ENCODE assay signal across 26 mouse cellular contexts in the genomic region with DNA sequence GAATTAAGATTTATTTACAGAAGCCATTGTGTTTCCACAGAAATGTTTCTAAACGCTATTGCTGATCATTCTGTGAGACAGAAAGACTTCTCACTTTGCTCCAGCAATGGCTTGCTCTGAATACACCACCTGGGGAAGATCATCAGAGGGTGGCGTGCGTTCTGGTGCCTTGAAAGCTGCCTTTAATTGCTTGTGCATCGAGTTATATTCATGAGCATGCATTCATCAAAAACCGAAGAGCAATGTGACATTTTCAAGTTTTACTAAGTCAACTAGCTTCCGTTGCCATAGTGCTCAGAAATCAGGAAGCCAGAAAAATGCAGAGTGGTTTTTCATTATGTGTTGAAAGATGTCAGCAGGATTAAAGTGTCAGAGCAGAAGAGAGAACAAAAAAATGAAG.
A peak's percentile ranks its signal among the peaks of the same experiment; 100 is the strongest.
DNase-seq lines count a peak whose midpoint lies in the region; ATAC-seq and TF ChIP-seq lines count a peak whose summit lies in the region.
"Had no signal": no experiment of that assay in that cellular context is flagged by ENCODE, and none has a peak within 500 bp of the region (broad histone marks: within the 10 kb centered on the region; RNA-seq: fewer than 3 reads in every experiment).

No protein-coding gene starts in this region.

- H3K36me3 ChIP-seq in forebrain, embryonic 13.5 days (ENCODE audit: poor library complexity, severe bottlenecking): no peaks in the 10 kb centered on the region
- no peaks in the 10 kb centered on the region for H3K36me3 ChIP-seq in forebrain, embryonic 12.5 days (replicated peaks)
- no peaks in the 10 kb centered on the region for H3K36me3 ChIP-seq in lung, embryonic 14.5 days (ENCODE audit: insufficient read depth)
- no peaks in the 10 kb centered on the region for H3K36me3 ChIP-seq in stomach, postnatal 0 days (ENCODE audit: control insufficient read depth, insufficient read depth, low read length)
- H3K36me3 ChIP-seq: embryonic facial prominence, embryonic 15.5 days; heart, embryonic 12.5 days; limb, embryonic 12.5 days; neural tube, embryonic 13.5 days had no signal

- TF ChIP-seq EP300 in stomach, postnatal 0 days (optimal IDR thresholded peaks at IDR 0.05): no peak

- H3K9me3 ChIP-seq in forebrain, embryonic 13.5 days (replicated peaks): no peaks in the 10 kb centered on the region
- H3K9me3 ChIP-seq in forebrain, embryonic 12.5 days: no peaks in the 10 kb centered on the region
- H3K9me3 ChIP-seq in lung, embryonic 14.5 days (ENCODE audit: low read depth, low read length): no peaks in the 10 kb centered on the region
- H3K9me3 ChIP-seq in stomach, postnatal 0 days (ENCODE audit: control insufficient read depth, low read length): no peaks in the 10 kb centered on the region
- H3K9me3 ChIP-seq: embryonic facial prominence, embryonic 15.5 days; heart, embryonic 12.5 days; limb, embryonic 12.5 days; megakaryocyte, embryonic 14.5 days; neural tube, embryonic 13.5 days had no signal

- peak; percentile 44 for DNase-seq in lung, embryonic 14.5 days
- no peak for DNase-seq in lung, adult 2 months
- peak; percentile 43 for DNase-seq in brain, adult 2 months (ENCODE audit: low read depth, low spot score)
- peak; percentile 26 for DNase-seq in brain, embryonic 18.5 days (ENCODE audit: low read depth, low spot score)
- no peak for DNase-seq in stomach, postnatal 0 days (ENCODE audit: low spot score)
- DNase-seq: adrenal gland, postnatal 14 days; cerebellum, adult 2 months; cerebellum, postnatal 14 days; heart, adult 2 months; heart, postnatal 4 days; kidney, adult 11 months; kidney, postnatal 14 days; lung, postnatal 4 days; thymus, postnatal 14 days had no signal

- H3K27ac ChIP-seq in forebrain, embryonic 13.5 days: no peak overlapping the region
- H3K27ac ChIP-seq in forebrain, embryonic 12.5 days: no peak overlapping the region
- H3K27ac ChIP-seq in lung, embryonic 14.5 days (ENCODE audit: low read depth): no peak overlapping the region
- H3K27ac ChIP-seq in stomach, postnatal 0 days (replicated peaks): no peak overlapping the region
- H3K27ac ChIP-seq: embryonic facial prominence, embryonic 15.5 days; heart, adult 2 months; hindbrain, embryonic 14.5 days; limb, embryonic 12.5 days; neural tube, embryonic 13.5 days had no signal

- TF ChIP-seq POLR2A in lung, adult 2 months (IDR thresholded peaks at IDR 0.05; ENCODE audit: borderline replicate concordance, extremely low read depth, low read depth, low read length): no peak

- peaks cover 4% of the 10 kb centered on the region; the same call in 1 of the 2 replicates for H3K4me1 ChIP-seq in forebrain, embryonic 13.5 days
- no peaks in the 10 kb centered on the region for H3K4me1 ChIP-seq in forebrain, embryonic 12.5 days
- no peaks in the 10 kb centered on the region for H3K4me1 ChIP-seq in lung, embryonic 14.5 days (ENCODE audit: insufficient read depth)
- no peaks in the 10 kb centered on the region for H3K4me1 ChIP-seq in lung, adult 2 months (ENCODE audit: control insufficient read depth, insufficient read depth, low read length)
- H3K4me1 ChIP-seq in stomach, postnatal 0 days (replicated peaks; ENCODE audit: control insufficient read depth, insufficient read depth): no peaks in the 10 kb centered on the region
- H3K4me1 ChIP-seq: embryonic facial prominence, embryonic 15.5 days; heart, embryonic 12.5 days; megakaryocyte, embryonic 14.5 days had no signal

- ATAC-seq in forebrain, embryonic 13.5 days: 0 out of 2 replicates have a peak, but pooled peaks have one; percentile 55
- ATAC-seq in forebrain, embryonic 12.5 days (ENCODE audit: low FRiP score): no peak
- ATAC-seq in lung, embryonic 14.5 days (ENCODE audit: insufficient read depth): no peak
- ATAC-seq in stomach, postnatal 0 days (ENCODE audit: low FRiP score, low TSS enrichment): no peak
- ATAC-seq: CD4-positive, CD25-positive, alpha-beta regulatory T cell, adult 4 months; inflammation-experienced regulatory T-cells, adult 6 months; lung, postnatal 0 days had no signal

- WGBS in forebrain, embryonic 13.5 days: 28% methylated on average over 6 of the region's 6 CpGs
- 29% methylated on average over 6 of the region's 6 CpGs for WGBS in forebrain, embryonic 12.5 days
- WGBS in lung, embryonic 14.5 days: 35% methylated on average over 6 of the region's 6 CpGs
- WGBS in lung, adult 2 months: 58% methylated on average over 6 of the region's 6 CpGs
- WGBS in stomach, postnatal 0 days: 43% methylated on average over 6 of the region's 6 CpGs

- TF ChIP-seq CTCF in lung, embryonic 14.5 days (IDR thresholded peaks at IDR 0.05; ENCODE audit: low read depth): no peak
- TF ChIP-seq CTCF in lung, adult 2 months (IDR thresholded peaks at IDR 0.05; ENCODE audit: insufficient read depth, low read length): no peak
- TF ChIP-seq CTCF in stomach, postnatal 0 days (IDR thresholded peaks at IDR 0.05; ENCODE audit: low read depth): no peak

- no peaks in the 10 kb centered on the region for H3K27me3 ChIP-seq in forebrain, embryonic 13.5 days
- no peaks in the 10 kb centered on the region for H3K27me3 ChIP-seq in forebrain, embryonic 12.5 days
- H3K27me3 ChIP-seq in lung, embryonic 14.5 days (ENCODE audit: insufficient read depth, low read length): no peaks in the 10 kb centered on the region
- no peaks in the 10 kb centered on the region for H3K27me3 ChIP-seq in stomach, postnatal 0 days (ENCODE audit: control insufficient read depth, insufficient read depth, low read length)
- H3K27me3 ChIP-seq: embryonic facial prominence, embryonic 15.5 days; heart, embryonic 12.5 days; limb, embryonic 12.5 days; megakaryocyte, embryonic 14.5 days; neural tube, embryonic 13.5 days had no signal

- no peak overlapping the region for H3K9ac ChIP-seq in forebrain, embryonic 13.5 days
- H3K9ac ChIP-seq in forebrain, embryonic 12.5 days: no peak overlapping the region
- no peak overlapping the region for H3K9ac ChIP-seq in lung, embryonic 14.5 days
- H3K9ac ChIP-seq in stomach, postnatal 0 days (ENCODE audit: low read length): no peak overlapping the region
- H3K9ac ChIP-seq: embryonic facial prominence, embryonic 15.5 days; heart, embryonic 12.5 days; hindbrain, embryonic 14.5 days; limb, embryonic 12.5 days; neural tube, embryonic 13.5 days had no signal

- no peak overlapping the region for H3K4me2 ChIP-seq in forebrain, embryonic 13.5 days
- H3K4me2 ChIP-seq in forebrain, embryonic 12.5 days: no peak overlapping the region
- H3K4me2 ChIP-seq in lung, embryonic 14.5 days: no peak overlapping the region
- no peak overlapping the region for H3K4me2 ChIP-seq in stomach, postnatal 0 days (replicated peaks; ENCODE audit: low read depth)
- H3K4me2 ChIP-seq: embryonic facial prominence, embryonic 15.5 days; heart, embryonic 12.5 days; hindbrain, embryonic 14.5 days; limb, embryonic 12.5 days; liver, embryonic 11.5 days; neural tube, embryonic 13.5 days had no signal

- no peak overlapping the region for H3K4me3 ChIP-seq in forebrain, embryonic 13.5 days
- no peak overlapping the region for H3K4me3 ChIP-seq in forebrain, embryonic 12.5 days (replicated peaks)
- H3K4me3 ChIP-seq in lung, embryonic 14.5 days (ENCODE audit: low read depth, low read length): no peak overlapping the region
- H3K4me3 ChIP-seq in lung, adult 2 months (replicated peaks; ENCODE audit: extremely low read depth, low read depth, low read length): no peak overlapping the region
- H3K4me3 ChIP-seq in stomach, postnatal 0 days (ENCODE audit: low read depth, low read length): no peak overlapping the region
- H3K4me3 ChIP-seq: embryonic facial prominence, embryonic 15.5 days; heart, adult 2 months; heart, embryonic 12.5 days; limb, embryonic 12.5 days; megakaryocyte, embryonic 14.5 days; neural tube, embryonic 13.5 days had no signal

Comparison
In these comparisons a context has a peak if more than half of its experiments do, and no peak if none do; other contexts are left out.
1. DNase-seq: peak in lung, embryonic 14.5 days (single experiment), brain, adult 2 months (single experiment) and brain, embryonic 18.5 days (single experiment); none in lung, adult 2 months (single experiment) and stomach, postnatal 0 days (single experiment).